In genomic region chr6:33955469-33955868, GRCm38 (mm10) we compare ENCODE assay signal across 19 mouse cellular contexts.
A peak's percentile ranks its signal among the peaks of the same experiment; 100 is the strongest.
DNase-seq lines count a peak whose midpoint lies in the region; ATAC-seq and TF ChIP-seq lines count a peak whose summit lies in the region.
"Had no signal": no experiment of that assay in that cellular context is flagged by ENCODE, and none has a peak within 500 bp of the region (broad histone marks: within the 10 kb centered on the region; RNA-seq: fewer than 3 reads in every experiment).

No protein-coding gene starts in this region.

- WGBS in forebrain, embryonic 16.5 days, result 40% methylated on average over 7 of the region's 7 CpGs
- 60% methylated on average over 7 of the region's 7 CpGs for WGBS in midbrain, embryonic 15.5 days

- no peak overlapping the region for H3K4me2 ChIP-seq in forebrain, embryonic 16.5 days (ENCODE audit: low read length)
- no peak overlapping the region for H3K4me2 ChIP-seq in midbrain, embryonic 15.5 days
- H3K4me2 ChIP-seq: embryonic facial prominence, embryonic 13.5 days; liver, embryonic 12.5 days; lung, embryonic 14.5 days; stomach, embryonic 15.5 days had no signal

- no peak for TF ChIP-seq CTCF in brain, embryonic 14.5 days (IDR thresholded peaks at IDR 0.05; ENCODE audit: borderline replicate concordance, extremely low read depth, insufficient read depth, insufficient read length)

- H3K27ac ChIP-seq in forebrain, embryonic 16.5 days (ENCODE audit: low read length), result peak overlapping the region; percentile 53
- H3K27ac ChIP-seq in midbrain, embryonic 15.5 days, result peak overlapping the region; percentile 39; the same call in 1 of the 2 replicates
- H3K27ac ChIP-seq: embryonic facial prominence, embryonic 13.5 days; liver, embryonic 12.5 days; macrophage; stomach, embryonic 15.5 days had no signal

- ATAC-seq in forebrain, embryonic 16.5 days, result peak; percentile 68
- ATAC-seq in midbrain, embryonic 15.5 days (replicated peaks), result 0 out of 2 replicates have a peak, but pooled peaks have one; percentile 39
- ATAC-seq: liver, embryonic 12.5 days had no signal

- no peaks in the 10 kb centered on the region for H3K27me3 ChIP-seq in forebrain, embryonic 16.5 days (replicated peaks; ENCODE audit: control insufficient read depth, insufficient read depth, low read length)
- H3K27me3 ChIP-seq in midbrain, embryonic 15.5 days (replicated peaks), result no peaks in the 10 kb centered on the region
- H3K27me3 ChIP-seq: embryonic facial prominence, embryonic 13.5 days; liver, embryonic 12.5 days; stomach, embryonic 15.5 days had no signal

- no peaks in the 10 kb centered on the region for H3K36me3 ChIP-seq in forebrain, embryonic 16.5 days (ENCODE audit: control insufficient read depth, insufficient read depth)
- H3K36me3 ChIP-seq in midbrain, embryonic 15.5 days (replicated peaks), result no peaks in the 10 kb centered on the region
- H3K36me3 ChIP-seq: embryonic facial prominence, embryonic 13.5 days; liver, embryonic 12.5 days; stomach, embryonic 15.5 days had no signal

- no peak overlapping the region for H3K4me3 ChIP-seq in forebrain, embryonic 16.5 days (replicated peaks; ENCODE audit: low read length)
- H3K4me3 ChIP-seq in midbrain, embryonic 15.5 days, result no peak overlapping the region
- H3K4me3 ChIP-seq: embryonic facial prominence, embryonic 13.5 days; liver, embryonic 12.5 days; stomach, embryonic 15.5 days had no signal

- no peak for TF ChIP-seq POLR2A in brain, embryonic 14.5 days (IDR thresholded peaks at IDR 0.05; ENCODE audit: borderline replicate concordance, extremely low read depth, insufficient read depth, insufficient read length, poor library complexity, severe bottlenecking)

- no peak overlapping the region for H3K9ac ChIP-seq in forebrain, embryonic 16.5 days (replicated peaks; ENCODE audit: low read depth, low read length)
- no peak overlapping the region for H3K9ac ChIP-seq in midbrain, embryonic 15.5 days
- H3K9ac ChIP-seq: embryonic facial prominence, embryonic 13.5 days; liver, embryonic 12.5 days; lung, embryonic 14.5 days; stomach, embryonic 15.5 days had no signal

- peaks cover 13% of the 10 kb centered on the region for H3K4me1 ChIP-seq in forebrain, embryonic 16.5 days (replicated peaks; ENCODE audit: control insufficient read depth, insufficient read depth, low read length)
- peaks cover 11% of the 10 kb centered on the region; the same call in 1 of the 2 replicates for H3K4me1 ChIP-seq in midbrain, embryonic 15.5 days
- H3K4me1 ChIP-seq: liver, embryonic 12.5 days; stomach, embryonic 15.5 days had no signal

- no peaks in the 10 kb centered on the region for H3K9me3 ChIP-seq in forebrain, embryonic 16.5 days (ENCODE audit: control insufficient read depth, low read length)
- H3K9me3 ChIP-seq in midbrain, embryonic 15.5 days, result no peaks in the 10 kb centered on the region
- H3K9me3 ChIP-seq: embryonic facial prominence, embryonic 13.5 days; liver, embryonic 12.5 days; stomach, embryonic 15.5 days had no signal

- peak; percentile 18 for DNase-seq in layer of hippocampus, adult 11-12 months (ENCODE audit: low spot score)
- no peak for DNase-seq in layer of hippocampus, postnatal 25 days (ENCODE audit: extremely low spot score in 1 of 2, low spot score in 1 of 2)
- peak; percentile 66 for DNase-seq in brain, embryonic 14.5 days (ENCODE audit: low read depth)
- no peak for DNase-seq in thymus, postnatal 10 days (ENCODE audit: low spot score in 2 of 2)
- no peak for DNase-seq in gastrocnemius, adult 8-10 months (ENCODE audit: low spot score in 2 of 2)
- DNase-seq: adrenal gland, adult 8-10 months; B cell, adult 2 months; cerebellum, adult 11-12 months; heart, adult 18-20 months; kidney, adult 18-20 months; kidney, postnatal 10 days; lung, embryonic 14.5 days; thymus, adult 2 months had no signal

Comparison
In these comparisons a context has a peak if more than half of its experiments do, and no peak if none do; other contexts are left out.
1. DNase-seq: peak in layer of hippocampus, adult 11-12 months (single experiment) and brain, embryonic 14.5 days (single experiment); none in layer of hippocampus, postnatal 25 days (0 of 2), thymus, postnatal 10 days (0 of 2) and gastrocnemius, adult 8-10 months (0 of 2).